Mouse (Mus musculus) central nervous system, embryonic 14 days (tissue): ENCODE measurements around the gene Zfp747. TPM values are rescaled to one million over a fixed set of nuclear protein-coding genes. Genes with fewer than 3 reads are reported as not detected.

ENCODE experiments used
- polyA plus RNA-seq: library from polyadenylated mRNA; depleted of rRNA; stranded (reverse); fragments of >200 nt; gene quantifications from 2 replicates; pipeline ENCODE4 v1.2.3, GENCODE M21; 2012; rRNA removed

Zfp747 gene
- 7.0 and 7.4 TPM in 2 replicates for polyA plus RNA-seq

GRCm38 (mm10) chr7:127375271-127376245 is at the start of gene Zfp747:
Gene Zfp747 (minus strand): TSS chr7:127376050.

GRCm38 (mm10) chr7:127421388-127422191 is 45.7 kb upstream of the Zfp747 start, which contains the start of gene Zfp688:
Gene Zfp688 (minus strand): TSS chr7:127422068.

GRCm38 (mm10) chr7:127406002-127406987 is 30.4 kb upstream of the Zfp747 start, which contains the start of gene Zfp764:
Gene Zfp764 (minus strand): TSS chr7:127406822.

GRCm38 (mm10) chr7:127393157-127393943 is 17.5 kb upstream of the Zfp747 start, which contains the start of gene E430018J23Rik:
Gene E430018J23Rik (minus strand): TSS chr7:127393629.

GRCm38 (mm10) chr7:127386641-127387392 is 11.0 kb upstream of the Zfp747 start, which contains the start of gene 9130019O22Rik:
Gene 9130019O22Rik (minus strand): TSS chr7:127387166.

GRCm38 (mm10) chr7:127345512-127346325 is 30.1 kb downstream of the Zfp747 start, which contains the start of gene Zfp768:
Gene Zfp768 (minus strand): TSS chr7:127345589.

Other genes starting within 250 kb of the Zfp747 start
- 0.10 and 0.19 TPM in 2 replicates for gene Spn, start 238.2 kb downstream of the Zfp747 start, polyA plus RNA-seq
- gene Cd2bp2, start 180.0 kb downstream of the Zfp747 start, polyA plus RNA-seq: 139 and 140 TPM in 2 replicates
- 55.6 and 59.0 TPM in 2 replicates for gene Tbc1d10b, start 167.6 kb downstream of the Zfp747 start, polyA plus RNA-seq
- 4.0 and 196 TPM in 2 replicates for gene Mylpf, start 167.2 kb downstream of the Zfp747 start, polyA plus RNA-seq
- gene Zfp553, start 143.0 kb downstream of the Zfp747 start, polyA plus RNA-seq: 30.7 and 37.3 TPM in 2 replicates
- 28.1 and 35.9 TPM in 2 replicates for gene Sept1, start 142.9 kb downstream of the Zfp747 start, polyA plus RNA-seq
- 84.0 and 85.7 TPM in 2 replicates for gene Zfp771, start 131.8 kb downstream of the Zfp747 start, polyA plus RNA-seq
- 95.6 and 105 TPM in 2 replicates for gene Dctpp1, start 115.3 kb downstream of the Zfp747 start, polyA plus RNA-seq
- gene Sephs2, start 102.0 kb downstream of the Zfp747 start, polyA plus RNA-seq: 22.5 and 23.0 TPM in 2 replicates
- gene Itgal, start 79.8 kb downstream of the Zfp747 start, polyA plus RNA-seq: 0.61 and 0.95 TPM in 2 replicates
- 38.6 and 41.2 TPM in 2 replicates for gene Zfp768, start 30.5 kb downstream of the Zfp747 start, polyA plus RNA-seq
- 3.7 and 3.8 TPM in 2 replicates for gene 9130019O22Rik, start 11.1 kb upstream of the Zfp747 start, polyA plus RNA-seq
- 7.4 and 7.5 TPM in 2 replicates for gene E430018J23Rik, start 17.6 kb upstream of the Zfp747 start, polyA plus RNA-seq
- 4.1 and 4.9 TPM in 2 replicates for gene Zfp764, start 30.8 kb upstream of the Zfp747 start, polyA plus RNA-seq
- 20.0 and 22.1 TPM in 2 replicates for gene Zfp688, start 46.0 kb upstream of the Zfp747 start, polyA plus RNA-seq
- 12.3 and 12.5 TPM in 2 replicates for gene Zfp689, start 73.1 kb upstream of the Zfp747 start, polyA plus RNA-seq
- gene Prr14, start 83.6 kb upstream of the Zfp747 start, polyA plus RNA-seq: 86.3 and 89.4 TPM in 2 replicates
- 28.5 and 42.4 TPM in 2 replicates for gene Fbrs, start 103.1 kb upstream of the Zfp747 start, polyA plus RNA-seq
- gene Srcap, start 135.9 kb upstream of the Zfp747 start, polyA plus RNA-seq: 20.8 and 25.3 TPM in 2 replicates
- gene Gm42715, start 143.5 kb upstream of the Zfp747 start, polyA plus RNA-seq: 17.6 and 18.6 TPM in 2 replicates
- gene Tmem265, start 185.3 kb upstream of the Zfp747 start, polyA plus RNA-seq: 0.36 and 2.0 TPM in 2 replicates
- gene Phkg2, start 197.3 kb upstream of the Zfp747 start, polyA plus RNA-seq: 117 and 121 TPM in 2 replicates
- gene Ccdc189, start 212.5 kb upstream of the Zfp747 start, polyA plus RNA-seq: 12.9 and 13.4 TPM in 2 replicates
- 56.5 and 57.7 TPM in 2 replicates for gene Rnf40, start 212.7 kb upstream of the Zfp747 start, polyA plus RNA-seq
- 39.2 and 42.5 TPM in 2 replicates for gene Zfp629, start 239.7 kb upstream of the Zfp747 start, polyA plus RNA-seq